Mouse (Mus musculus) heart, adult 2 months (tissue): Measurements from ENCODE around the gene Tpd52l2.
"Not testable (repeated sequence)": the region's sequence is repeated elsewhere in the genome, so short reads cannot be mapped to it uniquely, and the experiment has no call there.

Source experiments
- CTCF ChIP-seq: fragments of 200-600 bp; IDR thresholded peaks from 2 replicates; pipeline ENCODE4 v1.8.1; 2022; ENCODE audit warnings: antibody characterized with exemption, mild to moderate bottlenecking, moderate library complexity
- EP300 ChIP-seq: fragments of 200-500 bp; IDR thresholded peaks from 2 replicates; pipeline ENCODE4 v1.6.1; 2011; ENCODE audit warnings: low read depth, low read length, control low read depth; ENCODE audit not compliant: insufficient read depth
- POLR2A ChIP-seq: fragments of 200-500 bp; IDR thresholded peaks from 2 replicates; pipeline ENCODE4 v1.6.1; 2011; ENCODE audit warnings: mild to moderate bottlenecking, low read depth, low read length, control low read depth; ENCODE audit not compliant: insufficient read depth

DNA sequence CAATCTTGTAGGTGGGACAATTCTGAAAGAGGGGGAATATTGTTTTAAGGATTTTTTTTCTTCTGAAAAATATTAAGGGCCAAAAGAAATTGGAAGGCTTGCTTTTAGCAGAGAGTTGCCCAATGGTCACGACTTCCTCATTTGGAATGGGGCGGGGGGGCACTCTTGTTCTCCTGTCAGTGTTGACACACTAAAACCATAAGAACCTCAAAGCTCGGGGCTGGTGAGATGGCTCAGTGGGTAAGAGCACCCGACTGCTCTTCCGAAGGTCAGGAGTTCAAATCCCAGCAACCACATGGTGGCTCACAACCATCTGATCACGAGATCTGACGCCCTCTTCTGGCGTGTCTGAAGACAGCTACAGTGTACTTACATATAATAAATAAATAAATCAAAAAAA is 1.1 kb upstream of the Tpd52l2 start:
- not testable (repeated sequence) for TF ChIP-seq POLR2A, CTCF, EP300
